Mouse (Mus musculus): ENCODE data around the gene Cops2.

Cops2 gene

DNA sequence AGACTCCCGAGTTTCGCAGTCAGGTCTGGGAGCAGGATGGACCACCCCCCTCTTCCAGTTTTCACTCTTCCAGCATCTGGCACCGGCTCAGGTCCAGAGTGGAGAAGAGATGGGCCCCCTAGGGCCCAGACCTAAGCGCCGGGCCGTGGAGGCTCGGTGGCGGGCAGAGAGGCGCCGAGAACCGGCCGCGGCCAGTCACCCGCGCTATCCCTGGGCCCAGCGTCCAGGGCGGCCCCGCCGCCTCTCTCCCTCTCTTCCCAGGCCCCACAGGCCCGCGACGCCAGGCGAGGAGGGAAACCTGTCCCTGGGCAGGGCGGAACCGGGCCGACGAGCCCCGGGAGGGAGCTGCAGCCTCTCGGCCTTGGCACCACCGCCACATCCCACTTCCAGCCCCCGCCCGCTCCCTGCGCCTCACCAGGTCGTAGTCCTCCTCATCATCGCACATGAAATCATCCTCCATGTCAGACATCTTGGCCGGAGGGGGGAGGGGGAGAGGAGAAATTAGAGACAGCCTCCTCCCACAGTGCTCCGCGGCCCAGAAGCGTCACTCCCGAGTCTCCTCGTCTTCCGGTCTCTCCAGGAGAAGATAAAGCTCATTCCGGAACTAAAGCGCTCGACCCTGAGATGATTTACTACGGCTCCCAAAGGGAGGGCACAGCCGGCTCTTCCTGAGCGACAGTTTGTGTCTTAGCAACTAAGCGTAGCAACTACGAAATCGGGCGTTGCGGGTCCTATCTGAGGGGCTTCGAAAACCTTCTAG lies at the start of gene Cops2, which contains the start of gene Galk2:
Cops2 (minus strand) TSS at position 619 of the 760 bp plus-strand sequence.
Galk2 (plus strand) TSS at position 589 of the 760 bp plus-strand sequence.
- in situ Hi-C loops (cut with MboI, MseI) = no loop called here

GRCm38 (mm10) chr2:125907580-125908255 lies 48.8 kb upstream of the Cops2 start:
- in situ Hi-C loops (cut with MboI, MseI) = no loop called here

GRCm38 (mm10) chr2:125906407-125907066 lies 47.6 kb upstream of the Cops2 start:
- in situ Hi-C loops (cut with MboI, MseI) = no loop called here

GRCm38 (mm10) chr2:125901426-125901825 lies 42.5 kb upstream of the Cops2 start:
- in situ Hi-C loops (cut with MboI, MseI) = no loop called here

DNA sequence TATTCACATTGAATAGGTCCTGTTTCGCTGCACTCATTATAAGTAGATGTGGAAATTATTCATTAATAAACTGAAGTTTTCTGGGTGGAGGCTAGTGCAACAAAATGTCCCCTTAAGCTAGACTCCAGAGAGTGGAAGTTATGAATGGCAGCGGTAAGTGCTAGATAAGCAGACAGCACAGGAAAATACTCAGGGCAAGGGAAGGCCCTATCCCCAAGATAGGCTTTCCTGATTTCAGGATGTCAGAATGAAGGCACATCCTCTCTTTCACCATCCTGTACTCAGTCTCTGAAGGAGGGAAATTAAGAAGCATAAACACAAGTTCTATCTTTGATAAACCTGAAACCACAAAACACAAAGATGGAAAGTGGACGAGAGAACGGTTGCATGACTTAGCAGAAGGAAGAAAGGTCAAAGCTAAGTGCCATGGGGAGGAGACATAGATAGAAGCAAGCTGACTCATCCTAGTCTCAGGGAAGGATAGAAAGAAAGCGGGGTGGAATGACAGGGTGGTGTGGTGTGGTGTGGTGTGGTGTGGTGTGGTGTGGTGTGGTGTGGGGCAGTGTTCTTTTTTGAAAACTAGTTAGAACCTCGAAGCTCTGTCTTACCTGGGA lies 42.0 kb upstream of the Cops2 start:
- in situ Hi-C loops (cut with MboI, MseI) = no loop called here

- in situ Hi-C loops (cut with MboI, MseI) = loop anchor here (10.0 kb wide), 1 partner anchor 138 kb away; the partner anchor contains the start of gene Fgf7
Observed at GRCm38 (mm10) chr2:125896355-125896754, 37.4 kb upstream of the Cops2 start.

GRCm38 (mm10) chr2:125895099-125895498 lies 36.2 kb upstream of the Cops2 start:
- in situ Hi-C loops (cut with MboI, MseI) = loop anchor here (10.0 kb wide), 1 partner anchor 140 kb away; the partner anchor contains the start of gene Fgf7

DNA sequence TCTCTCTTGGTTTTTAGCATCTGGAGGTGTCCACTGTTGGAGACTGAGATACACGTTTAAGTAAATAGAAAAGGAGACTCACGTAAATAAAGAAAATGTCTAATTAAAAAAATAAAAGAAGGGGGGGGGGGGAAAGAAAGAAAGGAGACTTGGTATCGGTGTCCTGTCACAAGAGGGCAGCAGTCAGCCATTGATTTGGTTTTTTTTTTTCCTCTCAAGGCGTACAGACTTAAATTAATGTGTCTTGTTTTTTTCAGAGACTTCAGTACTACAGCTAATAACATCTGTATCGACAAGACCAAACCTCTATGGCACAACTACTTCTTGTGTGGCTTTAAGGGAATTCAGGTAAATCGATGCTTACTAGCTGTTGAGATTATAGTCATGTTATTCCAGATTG lies 34.2 kb upstream of the Cops2 start:
- in situ Hi-C loops (cut with MboI, MseI) = loop anchor here (10.0 kb wide), 1 partner anchor 142 kb away; the partner anchor contains the start of gene Fgf7

DNA sequence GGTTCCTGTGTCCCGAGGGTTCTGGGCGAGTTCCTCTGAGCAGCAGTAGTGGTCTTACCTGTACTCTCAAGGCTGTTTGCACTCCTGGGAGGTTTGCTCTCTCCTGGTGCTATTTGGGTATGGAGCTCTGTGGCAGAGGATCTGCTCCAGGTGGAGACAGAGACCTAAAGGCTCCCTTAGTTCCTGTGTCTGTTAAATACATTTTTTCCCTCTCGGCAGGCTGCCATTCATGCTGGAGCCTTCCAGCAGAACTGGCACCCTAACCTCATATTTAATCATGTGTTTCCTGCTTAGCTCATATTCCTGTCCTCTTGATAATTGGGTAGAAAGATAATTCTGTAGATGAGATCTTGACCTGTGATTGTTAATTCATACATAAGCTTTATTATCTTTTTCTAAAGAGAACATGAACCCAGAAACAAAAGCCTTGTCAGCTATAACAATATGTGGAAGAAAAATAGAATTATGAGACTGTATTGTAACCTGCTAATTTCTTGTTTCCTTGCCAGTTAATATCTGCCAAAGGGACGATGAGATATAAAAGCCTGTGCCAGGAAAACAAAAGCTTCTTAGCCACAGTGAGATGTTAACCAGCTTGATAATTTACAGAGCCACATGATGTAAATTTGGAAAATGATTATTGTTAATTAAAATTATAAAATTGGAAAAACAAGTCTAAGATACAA lies 27.1 kb upstream of the Cops2 start:
- in situ Hi-C loops (cut with MboI, MseI) = loop anchor here (10.0 kb wide), 2 partner anchors 469 to 649 kb away; no protein-coding TSS in a partner anchor

DNA sequence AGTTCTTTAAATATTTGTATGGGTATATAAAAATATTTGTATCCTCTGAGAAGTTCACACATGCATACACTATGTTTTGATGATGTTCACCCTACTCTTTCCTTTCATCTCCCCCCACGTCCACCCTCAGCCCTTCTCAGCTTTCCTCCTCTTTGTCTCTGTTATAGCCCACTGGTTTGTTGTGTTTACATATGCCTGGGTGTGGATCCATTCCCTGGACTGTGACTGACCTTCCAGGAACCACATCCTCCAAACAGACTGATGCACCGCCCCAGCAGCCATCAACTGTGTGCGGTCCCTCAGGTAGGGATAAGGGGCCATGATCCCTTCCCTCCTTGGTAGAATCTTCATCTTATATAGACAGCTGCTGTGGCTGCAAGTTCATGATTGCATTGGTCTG lies 11.2 kb upstream of the Cops2 start:
- in situ Hi-C loops (cut with MboI, MseI) = no loop called here

DNA sequence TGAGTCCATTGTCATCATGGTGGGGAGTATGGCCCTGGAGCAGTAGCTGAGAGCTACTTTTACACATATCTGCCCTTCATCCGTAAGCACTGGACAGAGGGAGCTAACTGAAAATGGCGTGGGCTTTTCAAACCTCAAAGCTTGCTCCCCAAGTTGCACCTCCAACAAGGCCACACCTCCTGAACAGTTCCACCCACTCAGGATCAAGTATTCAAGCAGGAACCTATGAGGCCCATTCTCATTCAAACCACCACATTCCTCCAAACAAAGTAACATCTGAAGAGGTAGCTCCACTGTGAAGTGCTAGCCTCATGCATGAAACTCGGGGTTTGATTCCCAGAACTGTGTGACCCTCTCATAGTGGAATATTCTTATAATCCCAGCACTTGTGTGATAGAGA lies 9.4 kb upstream of the Cops2 start:
- in situ Hi-C loops (cut with MboI, MseI) = no loop called here

DNA sequence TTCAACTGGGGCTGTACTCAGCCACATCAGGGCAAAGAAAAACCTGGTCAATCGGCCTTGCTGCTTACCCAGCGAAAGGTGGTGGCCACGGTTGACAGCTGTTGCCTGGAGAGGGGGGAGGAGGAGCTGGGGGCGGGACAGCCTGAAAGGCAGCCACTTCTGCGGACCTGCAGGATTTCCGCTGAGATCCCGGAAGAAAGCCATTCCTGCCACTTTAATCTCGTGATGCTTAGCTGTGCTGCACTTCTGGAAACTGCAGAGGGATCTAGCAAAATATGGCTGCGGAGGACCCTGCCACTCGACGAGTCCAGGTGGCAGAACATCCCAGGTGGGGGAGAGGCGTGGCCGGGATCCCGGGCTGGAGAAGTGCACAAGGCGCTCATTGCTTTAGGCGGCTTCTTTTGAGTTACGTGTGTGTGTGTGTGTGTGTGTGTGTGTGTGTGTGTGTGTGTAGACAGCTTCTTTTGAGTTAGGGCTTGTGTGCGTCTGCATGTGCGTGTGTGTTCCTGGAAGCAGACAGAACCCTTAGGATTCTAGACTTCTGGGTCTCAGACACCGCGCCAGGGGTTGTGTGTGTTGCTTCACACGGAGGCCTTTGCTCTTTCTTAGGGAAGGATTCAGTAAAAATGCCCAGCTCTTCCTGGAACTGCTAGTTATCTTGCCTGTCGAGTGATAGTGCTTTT lies 7.3 kb upstream of the Cops2 start:
- in situ Hi-C loops (cut with MboI, MseI) = no loop called here

DNA sequence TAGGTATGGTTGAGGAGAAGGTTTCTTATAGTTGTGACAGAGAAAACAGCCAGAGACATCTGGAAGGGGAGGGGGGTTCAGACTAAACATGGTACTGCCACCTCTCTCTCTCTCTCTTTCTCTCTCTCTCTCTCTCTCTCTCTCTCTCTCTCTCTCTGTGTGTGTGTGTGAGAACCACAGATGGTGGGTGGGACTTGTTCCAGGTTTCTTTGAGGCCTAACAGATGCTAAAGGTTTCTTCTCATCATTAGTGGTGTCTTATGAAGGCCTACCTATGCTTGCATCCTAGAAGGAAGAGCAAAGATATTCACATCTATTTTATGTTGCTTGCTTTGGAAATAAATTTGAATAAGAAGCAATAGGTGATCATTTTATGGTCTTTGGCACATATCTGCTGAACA lies 6.6 kb upstream of the Cops2 start:
- in situ Hi-C loops (cut with MboI, MseI) = no loop called here

GRCm38 (mm10) chr2:125864551-125864950 lies 5.6 kb upstream of the Cops2 start:
- in situ Hi-C loops (cut with MboI, MseI) = no loop called here

- in situ Hi-C loops (cut with MboI, MseI) = no loop called here
Observed at GRCm38 (mm10) chr2:125863799-125864198, 4.9 kb upstream of the Cops2 start.

DNA sequence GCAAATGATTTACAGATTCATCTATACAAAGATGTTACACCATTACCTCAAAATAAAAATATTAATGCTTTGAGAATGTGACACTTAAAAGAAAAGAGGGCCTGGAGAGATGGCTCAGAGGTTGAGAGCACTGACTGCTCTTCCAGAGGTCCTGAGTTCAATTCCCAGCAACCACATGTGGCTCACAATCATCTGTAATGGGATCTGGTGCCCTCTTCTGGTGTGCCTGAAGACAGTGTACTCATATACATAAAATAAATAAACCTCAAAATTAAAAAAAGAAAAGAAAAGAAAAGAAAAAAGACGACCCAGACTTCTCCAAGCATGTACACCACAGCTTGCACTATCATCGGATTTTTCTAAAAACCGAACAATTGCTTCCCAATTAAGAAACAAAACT lies 1.2 kb downstream of the Cops2 start:
- in situ Hi-C loops (cut with MboI, MseI) = no loop called here

GRCm38 (mm10) chr2:125851237-125851636 lies 7.7 kb downstream of the Cops2 start:
- in situ Hi-C loops (cut with MboI, MseI) = no loop called here

GRCm38 (mm10) chr2:125838708-125839284 lies 20.1 kb downstream of the Cops2 start:
- in situ Hi-C loops (cut with MboI, MseI) = no loop called here

DNA sequence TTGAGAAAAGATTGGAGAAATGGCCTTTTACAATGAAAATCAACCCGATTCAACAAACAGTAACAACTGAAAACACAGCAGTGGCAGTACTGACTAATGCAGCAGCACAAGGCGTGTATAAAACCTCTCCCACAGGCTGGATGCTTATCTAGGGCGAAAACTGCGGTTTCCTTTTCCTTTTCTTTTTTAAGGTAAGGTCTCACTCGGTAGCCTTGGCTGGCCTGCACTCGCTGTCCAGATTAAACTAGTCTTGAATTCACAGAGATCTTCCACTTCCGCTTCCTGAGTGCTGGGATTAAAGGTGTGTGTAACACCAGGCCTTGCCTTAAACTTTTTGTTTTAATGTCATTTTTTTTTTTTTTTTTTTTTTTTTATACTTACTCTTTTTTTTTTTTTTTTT lies 20.8 kb downstream of the Cops2 start:
- in situ Hi-C loops (cut with MboI, MseI) = no loop called here

DNA sequence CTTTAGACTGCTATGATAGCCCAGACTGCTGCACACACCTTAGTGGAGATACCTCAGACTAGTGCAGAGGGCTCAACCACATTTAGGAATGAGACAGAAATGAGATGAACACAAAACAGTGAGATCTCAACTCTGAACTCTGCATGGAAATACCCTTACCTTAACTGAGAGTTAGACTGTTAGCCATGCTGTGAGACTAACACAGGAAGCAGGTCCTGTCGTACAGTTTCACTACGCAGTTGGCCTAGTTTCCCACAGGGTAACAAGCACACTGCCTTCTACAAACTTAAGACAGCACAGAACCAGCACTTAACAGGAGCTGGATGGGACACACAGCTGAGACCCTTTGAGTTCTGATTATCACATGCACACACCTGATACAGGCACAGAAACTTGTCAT lies 29.0 kb downstream of the Cops2 start:
- in situ Hi-C loops (cut with MboI, MseI) = no loop called here
